In genomic region chr13:86345931-86346330, GRCm38 (mm10) we compare ENCODE assay signal across 15 mouse cellular contexts.
DNase-seq lines count a peak whose midpoint lies in the region; TF ChIP-seq lines count a peak whose summit lies in the region.
"Had no signal": no experiment of that assay in that cellular context is flagged by ENCODE, and none has a peak within 500 bp of the region (broad histone marks: within the 10 kb centered on the region; RNA-seq: fewer than 3 reads in every experiment).

No protein-coding gene starts in this region.

- peak; percentile 59 for DNase-seq in ES-CJ7 (ENCODE audit: low read depth, low spot score)
- DNase-seq in R1 (ENCODE audit: low read depth, low spot score), result peak; percentile 83
- peak; percentile 5 for DNase-seq in brain, embryonic 14.5 days (ENCODE audit: low read depth)
- no peak for DNase-seq in frontal cortex, adult 2 months (ENCODE audit: extremely low spot score in 1 of 2, low spot score in 1 of 2)
- no peak for DNase-seq in lung, postnatal 4 days
- DNase-seq in heart, postnatal 14 days, result no peak
- DNase-seq: adrenal gland, adult 2 months; adrenal gland, postnatal 10 days; adrenal gland, postnatal 25 days; cerebellum, adult 11-12 months; cerebellum, adult 2 months; cerebellum, adult 9-10 months; cerebellum, postnatal 10 days; cerebellum, postnatal 25 days; forebrain, postnatal 0 days had no signal

- TF ChIP-seq POLR2A in brain, embryonic 14.5 days (IDR thresholded peaks at IDR 0.05; ENCODE audit: borderline replicate concordance, extremely low read depth, insufficient read depth, insufficient read length, poor library complexity, severe bottlenecking), result no peak

- no peak for TF ChIP-seq CTCF in brain, embryonic 14.5 days (IDR thresholded peaks at IDR 0.05; ENCODE audit: borderline replicate concordance, extremely low read depth, insufficient read depth, insufficient read length)

- intact Hi-C loops in heart, postnatal 14 days (cut with DNase I), result no loop called here

Comparison
In these comparisons a context has a peak if more than half of its experiments do, and no peak if none do; other contexts are left out.
1. DNase-seq: peak in ES-CJ7 (single experiment), R1 (single experiment) and brain, embryonic 14.5 days (single experiment); none in frontal cortex, adult 2 months (0 of 2), lung, postnatal 4 days (0 of 2) and heart, postnatal 14 days (0 of 2).